Mouse (Mus musculus) embryonic facial prominence, embryonic 15.5 days (tissue): ENCODE measurements at regions not wholly inside any gene's neighbourhood (a gene's known extent, or its start where the extent isn't known, plus 50 kb on each side); places are given as distances from the start of the nearest gene placed in this dataset.

ENCODE experiments used
- ATAC-seq: fragments of 200-750 bp; cut with Nextera tagmentation; 2 replicates; pipeline ENCODE4 v1.8.0; 2017; ENCODE audit warnings: low read depth, moderate TSS enrichment; ENCODE audit not compliant: insufficient number of reproducible peaks, low FRiP score, low TSS enrichment
- H3K27ac ChIP-seq: fragments of 300-500 bp; sonication (generic); replicated peaks from 2 replicates; pipeline ENCODE4 v1.5.1; 2015; ENCODE audit warnings: mild to moderate bottlenecking, inconsistent platforms
- H3K27me3 ChIP-seq: fragments of 300-500 bp; sonication (generic); 2 replicates; pipeline ENCODE4 v1.6.1; 2015; ENCODE audit warnings: inconsistent platforms
- H3K36me3 ChIP-seq: fragments of 300-500 bp; sonication (generic); 2 replicates; pipeline ENCODE4 v1.6.1; 2015; ENCODE audit warnings: mild to moderate bottlenecking, inconsistent platforms
- H3K4me1 ChIP-seq: fragments of 300-500 bp; sonication (generic); 2 replicates; pipeline ENCODE4 v1.6.1; 2015; ENCODE audit warnings: inconsistent platforms
- H3K4me2 ChIP-seq: fragments of 300-500 bp; sonication (generic); replicated peaks from 2 replicates; pipeline ENCODE4 v1.6.1; 2015; ENCODE audit warnings: mild to moderate bottlenecking, inconsistent platforms
- H3K4me3 ChIP-seq: fragments of 300-500 bp; sonication (generic); replicated peaks from 2 replicates; pipeline ENCODE4 v1.5.1; 2015; ENCODE audit warnings: mild to moderate bottlenecking, inconsistent platforms
- H3K9ac ChIP-seq: fragments of 300-500 bp; sonication (generic); 2 replicates; pipeline ENCODE4 v1.6.1; 2015; ENCODE audit warnings: inconsistent platforms
- H3K9me3 ChIP-seq: fragments of 300-500 bp; sonication (generic); replicated peaks from 2 replicates; pipeline ENCODE4 v1.6.1; 2016; ENCODE audit warnings: inconsistent platforms
- WGBS: fragments of 180-500 bp; shearing (Covaris S2); methylation state at CpG from one replicate; pipeline ENCODE4 v1.1.7; 2015; 5-methylcytosine and 5-hydroxymethylcytosine counted together

- Histone ChIP-seq H3K4me1 (no peaks in the 10 kb centered on the region), H3K4me3 (no peak overlapping the region), H3K27me3 (no peaks in the 10 kb centered on the region), H3K9me3 (no peaks in the 10 kb centered on the region), H3K9ac (no peak overlapping the region), H3K36me3 (no peaks in the 10 kb centered on the region), H3K27ac (no peak overlapping the region), H3K4me2 (no peak overlapping the region)
- WGBS = 74% methylated on average over 2 of the region's 2 CpGs
- no peak for ATAC-seq
These were observed 468.0 kb downstream of the Etnk1 start for GRCm38 (mm10) chr6:143635043-143635442.

GRCm38 (mm10) chr6:143640652-143641051, 473.6 kb downstream of the Etnk1 start:
- no peaks in the 10 kb centered on the region for H3K9me3 ChIP-seq
- no peaks in the 10 kb centered on the region for H3K27me3 ChIP-seq
- H3K36me3 ChIP-seq = no peaks in the 10 kb centered on the region
- WGBS = 61% methylated on average over 5 of the region's 5 CpGs
- no peak overlapping the region for H3K4me3 ChIP-seq
- no peak overlapping the region for H3K27ac ChIP-seq
- ATAC-seq = no peak
- H3K4me1 ChIP-seq = no peaks in the 10 kb centered on the region
- no peak overlapping the region for H3K4me2 ChIP-seq
- no peak overlapping the region for H3K9ac ChIP-seq

- H3K9me3 ChIP-seq = no peaks in the 10 kb centered on the region
- H3K4me1 ChIP-seq = no peaks in the 10 kb centered on the region
- no peaks in the 10 kb centered on the region for H3K36me3 ChIP-seq
- ATAC-seq = no peak
- WGBS = 71% methylated on average over 3 of the region's 3 CpGs
- no peak overlapping the region for H3K4me2 ChIP-seq
- no peak overlapping the region for H3K4me3 ChIP-seq
- no peaks in the 10 kb centered on the region for H3K27me3 ChIP-seq
- H3K9ac ChIP-seq = no peak overlapping the region
- no peak overlapping the region for H3K27ac ChIP-seq
These were observed 475.0 kb downstream of the Etnk1 start for GRCm38 (mm10) chr6:143642052-143642451.

- Histone ChIP-seq H3K9me3 (no peaks in the 10 kb centered on the region), H3K4me3 (no peak overlapping the region), H3K9ac (no peak overlapping the region), H3K27ac (no peak overlapping the region), H3K4me2 (no peak overlapping the region), H3K36me3 (no peaks in the 10 kb centered on the region), H3K27me3 (no peaks in the 10 kb centered on the region), H3K4me1 (no peaks in the 10 kb centered on the region)
- no peak; the same call in 1 of the 2 replicates for ATAC-seq
- 37% methylated on average over 4 of the region's 4 CpGs for WGBS
These were observed 479.0 kb downstream of the Etnk1 start for GRCm38 (mm10) chr6:143645989-143646388.

GRCm38 (mm10) chr6:143648501-143648900, 481.5 kb downstream of the Etnk1 start:
- Histone ChIP-seq H3K4me2 (no peak overlapping the region), H3K4me3 (no peak overlapping the region), H3K36me3 (no peaks in the 10 kb centered on the region), H3K9me3 (no peaks in the 10 kb centered on the region), H3K27me3 (no peaks in the 10 kb centered on the region), H3K9ac (no peak overlapping the region), H3K4me1 (no peaks in the 10 kb centered on the region), H3K27ac (no peak overlapping the region)
- no peak for ATAC-seq
- WGBS = 81% methylated on average over 3 of the region's 3 CpGs

GRCm38 (mm10) chr6:143656576-143656975, 489.6 kb downstream of the Etnk1 start:
- H3K9ac ChIP-seq = no peak overlapping the region
- no peak for ATAC-seq
- H3K36me3 ChIP-seq = no peaks in the 10 kb centered on the region
- H3K27me3 ChIP-seq = no peaks in the 10 kb centered on the region
- no peak overlapping the region for H3K4me2 ChIP-seq
- H3K4me3 ChIP-seq = no peak overlapping the region
- H3K4me1 ChIP-seq = no peaks in the 10 kb centered on the region
- H3K9me3 ChIP-seq = no peaks in the 10 kb centered on the region
- 71% methylated on average over 5 of the region's 5 CpGs for WGBS
- H3K27ac ChIP-seq = no peak overlapping the region

- H3K27ac ChIP-seq = no peak overlapping the region
- H3K4me3 ChIP-seq = no peak overlapping the region
- H3K27me3 ChIP-seq = no peaks in the 10 kb centered on the region
- no peak for ATAC-seq
- WGBS = 71% methylated on average over 3 of the region's 3 CpGs
- no peaks in the 10 kb centered on the region for H3K36me3 ChIP-seq
- no peak overlapping the region for H3K9ac ChIP-seq
- no peak overlapping the region for H3K4me2 ChIP-seq
- no peaks in the 10 kb centered on the region for H3K9me3 ChIP-seq
- H3K4me1 ChIP-seq = no peaks in the 10 kb centered on the region
These were observed 493.8 kb downstream of the Etnk1 start for GRCm38 (mm10) chr6:143660837-143661236.

GRCm38 (mm10) chr6:143663306-143663705, 496.3 kb downstream of the Etnk1 start:
- H3K9ac ChIP-seq = no peak overlapping the region
- H3K4me3 ChIP-seq = no peak overlapping the region
- H3K27ac ChIP-seq = no peak overlapping the region
- WGBS = 49% methylated on average over 7 of the region's 7 CpGs
- H3K4me2 ChIP-seq = no peak overlapping the region
- H3K27me3 ChIP-seq = no peaks in the 10 kb centered on the region
- no peaks in the 10 kb centered on the region for H3K36me3 ChIP-seq
- no peak for ATAC-seq
- no peaks in the 10 kb centered on the region for H3K9me3 ChIP-seq
- no peaks in the 10 kb centered on the region for H3K4me1 ChIP-seq

- no peak overlapping the region for H3K9ac ChIP-seq
- no peaks in the 10 kb centered on the region for H3K36me3 ChIP-seq
- no peak for ATAC-seq
- no peak overlapping the region for H3K4me2 ChIP-seq
- H3K4me1 ChIP-seq = no peaks in the 10 kb centered on the region
- H3K9me3 ChIP-seq = no peaks in the 10 kb centered on the region
- no peak overlapping the region for H3K4me3 ChIP-seq
- WGBS = 76% methylated on average over 12 of the region's 12 CpGs
- H3K27ac ChIP-seq = peak overlapping the region; percentile 59
- no peaks in the 10 kb centered on the region for H3K27me3 ChIP-seq
These were observed 498.4 kb downstream of the Etnk1 start for GRCm38 (mm10) chr6:143665374-143665773.

- H3K9me3 ChIP-seq = no peaks in the 10 kb centered on the region
- H3K4me3 ChIP-seq = no peak overlapping the region
- no peaks in the 10 kb centered on the region for H3K27me3 ChIP-seq
- no peaks in the 10 kb centered on the region for H3K36me3 ChIP-seq
- WGBS = 74% methylated on average over 4 of the region's 4 CpGs
- no peak for ATAC-seq
- no peak overlapping the region for H3K9ac ChIP-seq
- no peak overlapping the region for H3K4me2 ChIP-seq
- H3K4me1 ChIP-seq = no peaks in the 10 kb centered on the region
- no peak overlapping the region for H3K27ac ChIP-seq
These were observed 501.5 kb downstream of the Etnk1 start for GRCm38 (mm10) chr6:143668551-143668950.

GRCm38 (mm10) chr6:143669446-143670130, 502.6 kb downstream of the Etnk1 start:
- H3K36me3 ChIP-seq = no peaks in the 10 kb centered on the region
- no peak overlapping the region for H3K4me2 ChIP-seq
- 71% methylated on average over 3 of the region's 3 CpGs for WGBS
- H3K4me1 ChIP-seq = no peaks in the 10 kb centered on the region
- H3K27me3 ChIP-seq = no peaks in the 10 kb centered on the region
- ATAC-seq = no peak
- H3K9me3 ChIP-seq = no peaks in the 10 kb centered on the region
- H3K27ac ChIP-seq = no peak overlapping the region
- no peak overlapping the region for H3K9ac ChIP-seq
- H3K4me3 ChIP-seq = no peak overlapping the region

GRCm38 (mm10) chr6:143690131-143690530, 523.1 kb downstream of the Etnk1 start:
- Histone ChIP-seq H3K36me3 (no peaks in the 10 kb centered on the region), H3K9ac (no peak overlapping the region), H3K9me3 (no peaks in the 10 kb centered on the region), H3K4me1 (0 out of 2 replicates have a peak, but pooled peaks cover 2% of the 10 kb centered on the region), H3K27ac (no peak overlapping the region), H3K4me3 (no peak overlapping the region), H3K27me3 (no peaks in the 10 kb centered on the region), H3K4me2 (no peak overlapping the region)
- WGBS = 84% methylated on average over 9 of the region's 9 CpGs
- no peak for ATAC-seq
